Mouse (Mus musculus): ENCODE results near the gene Acot7. TPM values are rescaled to one million over a fixed set of nuclear protein-coding genes. Genes with fewer than 3 reads are reported as not detected.

Gene Acot7
- polyA plus RNA-seq, 1 experiment from 2014 or later, result 125 TPM

GRCm38 (mm10) chr4:152184353-152185035 is 6.6 kb downstream of the Acot7 start:
- DNase-seq (ENCODE audit: low spot score), result no peak
- Histone ChIP-seq H3K27me3 (ENCODE audit: control insufficient read depth, insufficient read depth, low read length) (no peaks in the 10 kb centered on the region), H3K27ac (ENCODE audit: low read depth, low read length) (no peak overlapping the region), H3K9me3 (ENCODE audit: control insufficient read depth, low read length) (no peaks in the 10 kb centered on the region), H3K9ac (ENCODE audit: low read depth, low read length) (no peak overlapping the region), H3K4me2 (replicated peaks; ENCODE audit: low read depth, low read length) (no peak overlapping the region), H3K4me1 (replicated peaks; ENCODE audit: control insufficient read depth, insufficient read depth, low read length) (peaks cover 15% of the 10 kb centered on the region), H3K36me3 (ENCODE audit: control insufficient read depth, insufficient read depth, low read length) (no peaks in the 10 kb centered on the region), H3K4me3 (ENCODE audit: low read depth, low read length) (no peak overlapping the region)
- 75% methylated on average over 7 of the region's 7 CpGs for WGBS
- ATAC-seq (ENCODE audit: low FRiP score), result no peak

GRCm38 (mm10) chr4:152185137-152185509 is 7.2 kb downstream of the Acot7 start:
- 6% methylated on average over 3 of the region's 3 CpGs for WGBS
- 0 out of 2 replicates have a peak overlapping the region, but pooled peaks have one; percentile 38 for H3K27ac ChIP-seq (ENCODE audit: low read depth, low read length)
- H3K9ac ChIP-seq (ENCODE audit: low read depth, low read length), result no peak overlapping the region
- peak overlapping the region; percentile 14; the same call in 1 of the 2 replicates for H3K4me2 ChIP-seq (replicated peaks; ENCODE audit: low read depth, low read length)
- no peaks in the 10 kb centered on the region for H3K9me3 ChIP-seq (ENCODE audit: control insufficient read depth, low read length)
- no peak overlapping the region for H3K4me3 ChIP-seq (ENCODE audit: low read depth, low read length)
- H3K4me1 ChIP-seq (replicated peaks; ENCODE audit: control insufficient read depth, insufficient read depth, low read length), result peaks cover 15% of the 10 kb centered on the region
- DNase-seq (ENCODE audit: low spot score), result peak; percentile 54
- peak; percentile 65; the same call in 1 of the 2 replicates for ATAC-seq (ENCODE audit: low FRiP score)
- H3K36me3 ChIP-seq (ENCODE audit: control insufficient read depth, insufficient read depth, low read length), result no peaks in the 10 kb centered on the region
- no peaks in the 10 kb centered on the region for H3K27me3 ChIP-seq (ENCODE audit: control insufficient read depth, insufficient read depth, low read length)

- Histone ChIP-seq H3K9me3 (ENCODE audit: control insufficient read depth, low read length) (no peaks in the 10 kb centered on the region), H3K4me3 (ENCODE audit: low read depth, low read length) (0 out of 2 replicates have a peak overlapping the region, but pooled peaks have one; percentile 4), H3K4me2 (replicated peaks; ENCODE audit: low read depth, low read length) (peak overlapping the region; percentile 14), H3K36me3 (ENCODE audit: control insufficient read depth, insufficient read depth, low read length) (no peaks in the 10 kb centered on the region), H3K9ac (ENCODE audit: low read depth, low read length) (peak overlapping the region; percentile 37), H3K4me1 (replicated peaks; ENCODE audit: control insufficient read depth, insufficient read depth, low read length) (peaks cover 15% of the 10 kb centered on the region), H3K27ac (ENCODE audit: low read depth, low read length) (0 out of 2 replicates have a peak overlapping the region, but pooled peaks have one; percentile 38), H3K27me3 (ENCODE audit: control insufficient read depth, insufficient read depth, low read length) (no peaks in the 10 kb centered on the region)
- 10% methylated on average over 19 of the region's 19 CpGs for WGBS
- ATAC-seq (ENCODE audit: low FRiP score) (peak; percentile 58), DNase-seq (ENCODE audit: low spot score) (peak; percentile 57)
Measured at GRCm38 (mm10) chr4:152185510-152186204, 7.7 kb downstream of the Acot7 start.

- no peak for DNase-seq (ENCODE audit: low spot score)
- ATAC-seq (ENCODE audit: low FRiP score), result peak; percentile 36; the same call in 1 of the 2 replicates
Measured at GRCm38 (mm10) chr4:152186205-152187082, 8.5 kb downstream of the Acot7 start.

GRCm38 (mm10) chr4:152187142-152187541 is 9.2 kb downstream of the Acot7 start:
- 89% methylated on average over 9 of the region's 9 CpGs for WGBS
- Histone ChIP-seq H3K27ac (ENCODE audit: low read depth, low read length) (no peak overlapping the region), H3K9me3 (ENCODE audit: control insufficient read depth, low read length) (no peaks in the 10 kb centered on the region), H3K36me3 (ENCODE audit: control insufficient read depth, insufficient read depth, low read length) (no peaks in the 10 kb centered on the region), H3K4me3 (ENCODE audit: low read depth, low read length) (no peak overlapping the region), H3K27me3 (ENCODE audit: control insufficient read depth, insufficient read depth, low read length) (no peaks in the 10 kb centered on the region), H3K9ac (ENCODE audit: low read depth, low read length) (no peak overlapping the region), H3K4me1 (replicated peaks; ENCODE audit: control insufficient read depth, insufficient read depth, low read length) (peaks cover 15% of the 10 kb centered on the region), H3K4me2 (replicated peaks; ENCODE audit: low read depth, low read length) (no peak overlapping the region)
- no peak for DNase-seq (ENCODE audit: low spot score)
- no peak for ATAC-seq (ENCODE audit: low FRiP score)

More at GRCm38 (mm10) chr4:152186205-152187082, 8.5 kb downstream of the Acot7 start:
- H3K4me3 ChIP-seq (ENCODE audit: low read depth, low read length), result no peak overlapping the region
- no peaks in the 10 kb centered on the region for H3K36me3 ChIP-seq (ENCODE audit: control insufficient read depth, insufficient read depth, low read length)
- 0 out of 2 replicates have a peak overlapping the region, but pooled peaks have one; percentile 38 for H3K27ac ChIP-seq (ENCODE audit: low read depth, low read length)
- H3K4me2 ChIP-seq (replicated peaks; ENCODE audit: low read depth, low read length), result peak overlapping the region; percentile 14
- no peaks in the 10 kb centered on the region for H3K9me3 ChIP-seq (ENCODE audit: control insufficient read depth, low read length)
- H3K9ac ChIP-seq (ENCODE audit: low read depth, low read length), result peak overlapping the region; percentile 37
- WGBS, result 35% methylated on average over 14 of the region's 14 CpGs
- no peaks in the 10 kb centered on the region for H3K27me3 ChIP-seq (ENCODE audit: control insufficient read depth, insufficient read depth, low read length)
- H3K4me1 ChIP-seq (replicated peaks; ENCODE audit: control insufficient read depth, insufficient read depth, low read length), result peaks cover 15% of the 10 kb centered on the region

- H3K4me1 ChIP-seq (replicated peaks; ENCODE audit: control insufficient read depth, insufficient read depth, low read length), result peaks cover 15% of the 10 kb centered on the region
- WGBS, result 93% methylated on average over 2 of the region's 2 CpGs
Measured at GRCm38 (mm10) chr4:152188651-152189050, 10.7 kb downstream of the Acot7 start.

GRCm38 (mm10) chr4:152189071-152189470 is 11.1 kb downstream of the Acot7 start:
- ATAC-seq (ENCODE audit: low FRiP score), result no peak
- no peak for DNase-seq (ENCODE audit: low spot score)
- Histone ChIP-seq H3K36me3 (ENCODE audit: control insufficient read depth, insufficient read depth, low read length) (no peaks in the 10 kb centered on the region), H3K27me3 (ENCODE audit: control insufficient read depth, insufficient read depth, low read length) (no peaks in the 10 kb centered on the region), H3K4me3 (ENCODE audit: low read depth, low read length) (no peak overlapping the region), H3K9me3 (ENCODE audit: control insufficient read depth, low read length) (no peaks in the 10 kb centered on the region), H3K27ac (ENCODE audit: low read depth, low read length) (no peak overlapping the region), H3K4me1 (replicated peaks; ENCODE audit: control insufficient read depth, insufficient read depth, low read length) (peaks cover 15% of the 10 kb centered on the region), H3K9ac (ENCODE audit: low read depth, low read length) (no peak overlapping the region), H3K4me2 (replicated peaks; ENCODE audit: low read depth, low read length) (no peak overlapping the region)
- WGBS, result 91% methylated on average over 6 of the region's 6 CpGs

More at GRCm38 (mm10) chr4:152188651-152189050, 10.7 kb downstream of the Acot7 start:
- no peak for ATAC-seq (ENCODE audit: low FRiP score)
- H3K27ac ChIP-seq (ENCODE audit: low read depth, low read length), result no peak overlapping the region
- H3K36me3 ChIP-seq (ENCODE audit: control insufficient read depth, insufficient read depth, low read length), result no peaks in the 10 kb centered on the region
- no peak for DNase-seq (ENCODE audit: low spot score)
- H3K4me3 ChIP-seq (ENCODE audit: low read depth, low read length), result no peak overlapping the region
- no peaks in the 10 kb centered on the region for H3K9me3 ChIP-seq (ENCODE audit: control insufficient read depth, low read length)
- H3K9ac ChIP-seq (ENCODE audit: low read depth, low read length), result no peak overlapping the region
- H3K4me2 ChIP-seq (replicated peaks; ENCODE audit: low read depth, low read length), result no peak overlapping the region
- no peaks in the 10 kb centered on the region for H3K27me3 ChIP-seq (ENCODE audit: control insufficient read depth, insufficient read depth, low read length)

- no peaks in the 10 kb centered on the region for H3K9me3 ChIP-seq (ENCODE audit: control insufficient read depth, low read length)
- H3K4me1 ChIP-seq (replicated peaks; ENCODE audit: control insufficient read depth, insufficient read depth, low read length), result peaks cover 15% of the 10 kb centered on the region
- H3K36me3 ChIP-seq (ENCODE audit: control insufficient read depth, insufficient read depth, low read length), result no peaks in the 10 kb centered on the region
- H3K9ac ChIP-seq (ENCODE audit: low read depth, low read length), result no peak overlapping the region
- no peak overlapping the region for H3K4me3 ChIP-seq (ENCODE audit: low read depth, low read length)
- 93% methylated on average over 4 of the region's 4 CpGs for WGBS
- H3K27me3 ChIP-seq (ENCODE audit: control insufficient read depth, insufficient read depth, low read length), result no peaks in the 10 kb centered on the region
- no peak overlapping the region for H3K4me2 ChIP-seq (replicated peaks; ENCODE audit: low read depth, low read length)
- no peak for ATAC-seq (ENCODE audit: low FRiP score)
- H3K27ac ChIP-seq (ENCODE audit: low read depth, low read length), result no peak overlapping the region
- DNase-seq (ENCODE audit: low spot score), result no peak
Measured at GRCm38 (mm10) chr4:152189691-152190090, 11.8 kb downstream of the Acot7 start.
